Mouse (Mus musculus) cerebellum, adult 2 months (tissue): ENCODE data around the gene Olfml2b. TPM values are rescaled to one million over a fixed set of nuclear protein-coding genes. Genes with fewer than 3 reads are reported as not detected.
A peak's percentile ranks its signal among the peaks of the same experiment; 100 is the strongest.

Experiments used
- DNase-seq, 2 experiments: peaks; one replicate each; pipeline ENCODE4 v3.0.0; 2021
- H3K27ac ChIP-seq: fragments of 200-500 bp; 2 replicates; pipeline ENCODE4 v1.5.1; 2012; ENCODE audit warnings: low read length, control low read depth, inconsistent platforms; ENCODE audit not compliant: insufficient read depth
- H3K27me3 ChIP-seq: fragments of 200-500 bp; 2 replicates; pipeline ENCODE4 v1.6.1; 2012; ENCODE audit warnings: inconsistent platforms, mild to moderate bottlenecking, low read length, moderate library complexity; ENCODE audit not compliant: control insufficient read depth, insufficient read depth
- H3K4me1 ChIP-seq: fragments of 200-500 bp; 2 replicates; pipeline ENCODE4 v1.6.1; 2011; ENCODE audit warnings: low read length; ENCODE audit not compliant: control insufficient read depth, insufficient read depth
- H3K4me3 ChIP-seq: fragments of 200-500 bp; replicated peaks from 2 replicates; pipeline ENCODE3; 2011; ENCODE audit warnings: mild to moderate bottlenecking, low read depth, low read length, control low read depth; ENCODE audit not compliant: insufficient read depth
- CTCF ChIP-seq: fragments of 200-500 bp; IDR thresholded peaks from 2 replicates; pipeline ENCODE4 v1.5.1; 2011; ENCODE audit warnings: low read depth, mild to moderate bottlenecking, control low read depth, low read length, moderate library complexity, borderline replicate concordance; ENCODE audit not compliant: insufficient read depth
- POLR2A ChIP-seq: fragments of 200-500 bp; IDR thresholded peaks from 2 replicates; pipeline ENCODE4 v1.6.1; 2011; ENCODE audit warnings: low read length, control low read depth, borderline replicate concordance; ENCODE audit not compliant: insufficient read depth
- WGBS: fragments of 180-500 bp; shearing (Covaris S2); methylation state at CpG from one replicate; pipeline ENCODE4 v1.1.7; 2018; 5-methylcytosine and 5-hydroxymethylcytosine counted together
- polyA plus RNA-seq: library from polyadenylated mRNA; depleted of rRNA; stranded (reverse); fragments of >200 nt; gene quantifications from 2 replicates; pipeline ENCODE4 v1.2.3, GENCODE M21; 2012

The Olfml2b gene
- polyA plus RNA-seq, 1 experiment = 3.8 TPM

DNA sequence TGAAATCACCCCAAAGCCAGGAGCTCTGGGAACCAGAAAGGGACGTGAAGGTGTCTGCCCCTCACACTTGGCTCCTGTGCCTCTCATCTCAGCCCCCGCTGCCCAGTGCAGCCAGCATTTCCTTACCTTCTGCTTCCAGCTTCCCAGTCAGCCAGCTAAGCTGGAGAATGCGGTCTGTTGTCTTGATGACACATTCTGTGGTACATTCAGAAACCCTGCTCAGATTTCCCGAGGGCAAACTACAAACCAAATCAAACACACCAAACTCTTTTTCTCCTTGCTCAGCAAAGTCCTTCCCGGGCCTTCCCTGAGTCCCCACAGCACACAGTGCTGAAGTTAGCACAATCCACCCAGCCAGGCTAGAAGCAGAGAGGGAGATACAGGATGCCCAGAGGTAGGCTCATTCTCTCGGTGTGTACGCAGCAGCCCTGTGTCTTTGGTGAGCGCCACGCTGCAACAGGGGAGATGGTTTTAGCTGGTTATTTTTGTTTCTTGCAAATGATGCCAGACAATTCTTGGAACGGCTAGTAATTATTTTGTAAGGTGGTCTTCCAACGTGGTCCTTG is 20.4 kb downstream of the Olfml2b start:
- H3K27me3 ChIP-seq = no peaks in the 10 kb centered on the region
- peaks cover 11% of the 10 kb centered on the region; the same call in 1 of the 2 replicates for H3K4me1 ChIP-seq
- no peak for DNase-seq
- no peak overlapping the region for H3K27ac ChIP-seq
- H3K4me3 ChIP-seq = no peak overlapping the region
- TF ChIP-seq POLR2A = no peak
- no peak for TF ChIP-seq CTCF
- 30% methylated on average over 11 of the region's 11 CpGs for WGBS

DNA sequence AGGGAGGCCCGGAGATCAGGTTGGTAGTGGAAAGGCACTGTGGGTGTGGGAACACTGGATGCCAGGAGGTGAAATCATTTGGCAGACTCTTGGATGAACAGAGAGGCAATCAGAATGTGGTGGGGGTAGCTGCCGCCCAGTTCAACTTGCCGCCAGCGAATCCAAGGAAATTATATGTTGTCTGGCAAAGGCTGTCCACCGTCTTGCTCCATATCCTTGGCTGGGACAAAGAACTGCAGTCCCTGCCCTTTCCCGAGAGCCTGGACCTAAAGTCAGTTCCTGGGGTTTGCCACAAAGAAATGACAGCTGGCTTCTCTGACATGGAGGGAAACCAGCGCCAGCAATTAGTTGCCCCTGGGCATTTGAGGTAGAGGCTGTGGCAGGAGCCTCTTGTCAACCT is 20.9 kb downstream of the Olfml2b start:
- Histone ChIP-seq H3K27me3 (no peaks in the 10 kb centered on the region), H3K4me1 (peaks cover 11% of the 10 kb centered on the region; the same call in 1 of the 2 replicates), H3K27ac (no peak overlapping the region), H3K4me3 (no peak overlapping the region)
- DNase-seq = peak in 1 of 2 experiments; percentile 16
- TF ChIP-seq POLR2A (no peak), CTCF (no peak)
- 10% methylated on average over 7 of the region's 7 CpGs for WGBS

DNA sequence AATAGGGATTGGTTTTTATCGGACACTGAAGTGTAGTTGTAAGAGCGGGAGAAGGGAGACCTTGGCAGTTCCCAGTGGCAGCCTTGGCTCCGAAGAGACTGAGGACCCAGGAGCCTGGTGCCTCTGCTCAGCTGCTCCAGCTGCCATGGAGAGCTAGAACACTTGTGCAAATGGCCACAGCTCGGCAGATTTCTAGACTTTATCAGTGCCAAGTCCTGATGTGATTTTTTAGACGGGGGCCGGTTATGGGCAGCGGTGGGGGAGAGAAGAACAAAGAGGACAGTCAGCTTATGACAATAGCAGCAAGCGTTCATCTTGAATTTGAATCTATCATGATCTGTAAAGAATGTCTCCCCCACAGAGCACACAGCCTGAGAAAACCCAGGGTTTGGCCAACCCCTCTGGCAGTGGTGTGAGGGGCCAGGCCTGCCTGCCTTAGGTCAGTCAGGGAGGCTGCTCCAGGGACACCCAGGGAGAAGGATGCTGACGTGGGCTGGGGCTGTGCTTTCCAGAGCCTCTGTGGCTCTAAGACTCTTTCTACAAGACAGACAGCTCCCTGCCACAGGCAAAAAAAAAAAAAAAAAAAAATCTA is 29.9 kb downstream of the Olfml2b start:
- TF ChIP-seq CTCF (no peak), POLR2A (no peak)
- no peak overlapping the region for H3K4me3 ChIP-seq
- 41% methylated on average over 9 of the region's 9 CpGs for WGBS
- no peak overlapping the region for H3K27ac ChIP-seq
- peaks cover 8% of the 10 kb centered on the region for H3K4me1 ChIP-seq
- DNase-seq = peak in 1 of 2 experiments; percentile 17
- no peaks in the 10 kb centered on the region for H3K27me3 ChIP-seq

DNA sequence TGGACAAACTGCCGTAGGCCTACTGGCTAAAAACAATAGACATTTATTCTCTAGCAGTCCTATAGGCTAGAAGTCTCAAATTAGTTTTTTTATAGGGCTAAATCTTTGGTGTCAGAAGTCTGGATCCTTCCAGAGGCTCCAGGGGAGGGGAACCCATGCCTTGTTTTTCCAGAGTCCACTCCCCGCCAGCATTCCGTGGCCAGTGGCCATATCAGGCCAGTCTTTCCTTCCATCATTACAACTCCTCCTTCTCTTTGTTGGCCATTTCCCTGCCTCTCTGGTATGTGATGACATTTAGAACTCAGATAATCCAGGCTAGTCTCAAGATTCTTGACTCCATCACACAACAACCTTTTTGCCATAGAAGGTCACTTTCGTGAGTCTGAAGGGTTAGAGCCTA is 33.3 kb downstream of the Olfml2b start:
- DNase-seq = no peak
- Histone ChIP-seq H3K4me1 (peaks cover 17% of the 10 kb centered on the region), H3K27me3 (no peaks in the 10 kb centered on the region), H3K4me3 (no peak overlapping the region), H3K27ac (no peak overlapping the region)
- TF ChIP-seq POLR2A = no peak
- no peak for TF ChIP-seq CTCF
- over 99% methylated on average over 4 of the region's 4 CpGs for WGBS

DNA sequence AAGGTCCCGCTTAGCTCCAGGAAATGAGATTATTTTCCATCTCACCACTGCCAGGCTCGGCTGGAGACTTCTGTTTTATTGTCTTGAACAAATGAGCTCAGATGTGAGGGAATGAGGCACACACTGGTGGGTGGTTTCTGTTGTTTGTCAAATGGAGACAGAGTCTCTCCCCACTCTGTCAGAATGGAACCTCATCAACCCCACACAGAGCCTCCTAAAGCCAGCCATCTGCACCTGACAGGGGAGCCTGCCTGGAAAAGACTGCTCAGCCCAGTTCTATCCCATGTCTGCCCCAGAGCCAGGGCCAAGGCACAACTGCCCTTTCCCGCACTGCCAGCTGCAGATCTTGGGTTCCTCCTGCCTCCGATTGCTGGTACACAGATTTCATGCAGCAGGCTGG is 34.5 kb downstream of the Olfml2b start:
- no peak for DNase-seq
- H3K4me3 ChIP-seq = no peak overlapping the region
- H3K4me1 ChIP-seq = peaks cover 17% of the 10 kb centered on the region
- TF ChIP-seq POLR2A = no peak
- no peak for TF ChIP-seq CTCF
- no peak overlapping the region for H3K27ac ChIP-seq
- 71% methylated on average over 4 of the region's 4 CpGs for WGBS
- H3K27me3 ChIP-seq = no peaks in the 10 kb centered on the region

DNA sequence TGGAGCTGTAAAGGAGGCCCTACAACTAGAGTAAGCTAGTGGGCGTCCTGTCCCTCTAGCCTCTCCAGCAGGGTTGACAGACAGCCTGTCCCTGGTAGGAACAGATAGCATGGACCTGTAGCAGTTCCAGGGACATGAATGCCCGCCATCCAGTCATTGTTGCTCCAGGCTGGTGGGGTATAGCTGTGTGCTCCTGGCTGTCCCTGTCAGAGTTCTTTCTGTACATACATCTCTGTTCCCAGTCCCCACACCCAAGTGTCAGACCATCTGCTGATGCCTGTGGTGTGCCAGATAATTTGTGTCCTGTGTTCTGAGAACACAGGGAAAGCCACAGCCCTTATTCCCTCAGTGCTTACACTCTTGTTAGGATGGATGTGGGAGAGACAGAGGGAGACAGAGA is 35.3 kb downstream of the Olfml2b start:
- peaks cover 17% of the 10 kb centered on the region for H3K4me1 ChIP-seq
- no peak overlapping the region for H3K4me3 ChIP-seq
- WGBS = 20% methylated on average over 2 of the region's 2 CpGs
- TF ChIP-seq POLR2A (no peak), CTCF (no peak)
- no peak overlapping the region for H3K27ac ChIP-seq
- DNase-seq = peak; percentile 26 to 58
- no peaks in the 10 kb centered on the region for H3K27me3 ChIP-seq

DNA sequence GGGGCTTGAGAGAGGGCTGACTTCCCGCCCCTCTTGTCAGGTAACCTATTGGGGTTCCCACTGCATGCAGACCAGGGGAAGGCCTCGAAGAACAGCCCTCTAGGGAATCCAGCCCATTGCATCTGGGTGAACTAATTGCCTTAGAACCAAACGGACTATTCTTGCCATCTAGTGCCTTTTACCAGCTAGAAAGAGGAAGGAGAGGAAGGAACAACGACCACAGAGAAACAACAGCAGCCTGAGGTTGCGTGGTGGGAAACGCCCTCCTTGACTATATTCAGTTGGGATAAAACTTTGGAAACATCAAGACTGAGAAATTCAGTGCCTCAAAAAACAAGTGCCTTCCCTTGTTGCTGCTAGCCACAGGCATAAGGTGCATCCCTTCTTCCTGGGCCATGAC is 39.5 kb downstream of the Olfml2b start:
- TF ChIP-seq CTCF (no peak), POLR2A (no peak)
- Histone ChIP-seq H3K27me3 (no peaks in the 10 kb centered on the region), H3K4me3 (no peak overlapping the region), H3K4me1 (peaks cover 13% of the 10 kb centered on the region), H3K27ac (no peak overlapping the region)
- no peak for DNase-seq
- 84% methylated on average over 6 of the region's 6 CpGs for WGBS

DNA sequence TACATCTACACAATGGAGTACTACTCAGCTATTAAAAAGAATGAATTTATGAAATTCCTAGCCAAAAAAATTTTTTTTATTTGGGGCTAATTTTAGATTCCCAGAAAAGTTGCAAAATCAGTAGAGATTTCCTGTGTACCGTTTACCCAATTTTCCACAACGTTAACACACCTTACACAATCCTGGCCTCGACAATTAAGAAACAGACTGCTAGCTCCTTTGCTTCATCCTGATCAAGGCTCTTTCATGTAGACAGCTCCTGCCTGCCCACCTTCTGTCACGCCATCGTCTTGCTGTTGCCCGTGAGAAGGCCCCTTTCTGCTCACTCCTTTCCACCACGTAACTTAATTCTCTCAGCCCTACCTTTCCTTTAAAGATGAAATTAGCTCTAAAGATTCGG is 45.4 kb downstream of the Olfml2b start:
- no peaks in the 10 kb centered on the region for H3K27me3 ChIP-seq
- TF ChIP-seq CTCF (no peak), POLR2A (no peak)
- H3K27ac ChIP-seq = no peak overlapping the region
- H3K4me1 ChIP-seq = no peaks in the 10 kb centered on the region
- H3K4me3 ChIP-seq = no peak overlapping the region
- WGBS = 94% methylated on average over 8 of the region's 8 CpGs
- DNase-seq = no peak
